Mouse (Mus musculus): ENCODE results near the gene Psph. TPM values are rescaled to one million over a fixed set of nuclear protein-coding genes. Genes with fewer than 3 reads are reported as not detected.

Gene Psph
- total RNA-seq, 2 experiments from 2014 or later: 18.3 to 20.2 TPM

DNA sequence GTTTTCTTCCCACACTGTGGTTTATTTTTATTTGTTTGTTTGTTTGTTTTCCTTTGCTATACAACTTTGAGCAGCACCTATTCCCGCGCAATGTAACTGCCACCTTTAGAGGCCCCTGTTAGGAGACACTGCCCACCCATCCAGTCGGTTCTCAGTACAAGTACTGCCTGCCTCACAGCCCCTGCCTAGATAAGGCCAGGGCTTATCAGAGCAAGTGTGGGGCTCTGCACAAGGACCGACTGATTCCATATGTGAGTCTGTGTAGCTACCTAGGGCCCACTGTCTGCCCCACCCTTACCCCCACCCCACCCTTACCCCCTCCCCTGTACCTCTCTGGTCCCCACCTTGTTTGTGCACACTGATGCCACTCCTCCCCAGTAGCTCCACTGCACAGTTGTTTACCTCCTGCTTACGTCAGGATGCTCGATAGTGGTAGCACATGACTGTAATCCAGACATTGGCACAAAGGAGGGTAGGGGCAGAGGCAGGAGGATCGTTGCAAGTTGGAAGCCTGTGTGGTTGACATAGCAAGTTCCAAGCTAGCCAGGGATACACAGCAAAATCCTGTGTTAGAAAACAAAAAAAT is 44.3 kb downstream of the Psph start:
- intact Hi-C loops (cut with DNase I): no loop called here
- DNase-seq: no peak

DNA sequence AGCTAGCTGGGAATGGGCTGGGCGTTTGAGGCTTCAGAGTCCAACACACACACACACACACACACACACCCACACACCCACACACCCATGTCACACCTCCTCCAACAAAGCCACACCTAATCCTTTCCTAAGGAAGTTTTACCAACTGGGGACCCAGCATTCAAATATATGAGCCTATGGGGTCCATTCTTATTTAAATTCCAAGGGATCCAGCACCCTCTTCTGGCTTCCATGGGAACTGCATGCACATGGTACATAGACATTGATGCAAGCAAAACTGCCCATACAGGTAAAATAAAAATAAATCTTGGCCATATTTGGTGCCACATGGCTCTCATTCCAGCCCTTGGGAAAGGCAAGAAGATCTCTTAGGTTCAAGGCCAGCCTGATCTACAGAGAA is 46.3 kb downstream of the Psph start:
- peak; percentile 29 for DNase-seq
- intact Hi-C loops (cut with DNase I): no loop called here

DNA sequence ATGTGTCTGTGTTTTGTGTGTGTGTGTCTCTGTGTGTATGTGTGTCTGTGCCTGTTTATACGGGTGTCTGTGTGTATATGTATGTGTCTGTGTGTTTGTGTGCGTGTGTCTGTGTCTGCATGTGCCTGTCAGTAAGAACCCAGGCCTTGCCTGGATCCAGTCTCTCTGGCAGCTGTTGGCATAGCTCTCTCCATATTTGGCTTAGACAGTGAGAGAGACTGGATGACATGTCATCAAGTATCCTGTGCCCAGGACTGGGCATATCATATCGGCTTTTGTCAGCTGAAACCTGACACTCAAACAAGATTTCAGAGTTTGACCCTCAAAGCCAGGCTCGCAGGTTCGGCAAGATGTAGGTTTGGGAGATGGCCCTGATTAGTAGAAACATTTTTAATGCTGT is 56.2 kb downstream of the Psph start:
- intact Hi-C loops (cut with DNase I): no loop called here
- no peak for DNase-seq

DNA sequence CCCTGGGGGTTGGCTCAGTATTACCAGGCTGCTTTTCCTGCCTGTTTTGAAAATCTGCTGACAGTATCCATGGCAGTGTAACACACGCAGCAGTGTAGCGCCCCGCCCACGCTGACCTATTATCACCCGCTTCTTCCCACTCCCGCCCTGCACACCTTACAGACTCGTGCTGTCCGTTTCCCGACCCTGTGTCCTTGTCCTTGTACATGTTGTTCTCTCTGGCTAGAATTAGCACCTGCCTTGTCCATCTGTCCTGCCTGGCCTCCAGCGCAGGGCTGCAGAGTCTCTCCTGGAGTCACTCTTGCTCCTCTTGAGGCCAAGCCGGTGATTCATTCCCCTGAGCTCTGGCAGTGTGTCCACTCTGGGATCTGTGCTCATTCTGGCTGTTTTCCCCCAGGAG is 56.9 kb downstream of the Psph start:
- intact Hi-C loops (cut with DNase I): no loop called here
- no peak for DNase-seq

DNA sequence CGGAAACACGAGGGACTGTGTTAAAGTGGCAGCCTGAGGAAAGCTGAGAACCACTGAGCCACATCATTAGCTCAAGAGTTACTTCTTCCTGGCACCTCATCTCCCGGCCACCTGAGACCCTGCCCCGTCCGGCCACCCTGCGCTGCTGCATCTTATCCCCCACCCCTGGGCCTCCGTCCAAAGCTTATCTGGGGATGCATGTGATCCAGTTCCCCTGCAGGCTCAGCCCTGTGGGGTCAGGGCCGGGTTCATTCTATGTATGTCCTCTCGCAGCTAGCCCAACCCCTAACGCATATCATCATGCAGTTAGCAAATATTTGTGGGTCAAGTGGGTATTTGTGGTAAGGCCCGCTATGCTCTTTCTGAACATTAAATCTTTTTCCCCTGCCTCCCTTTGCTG is 58.0 kb downstream of the Psph start:
- intact Hi-C loops (cut with DNase I): no loop called here
- peak; percentile 45 for DNase-seq

DNA sequence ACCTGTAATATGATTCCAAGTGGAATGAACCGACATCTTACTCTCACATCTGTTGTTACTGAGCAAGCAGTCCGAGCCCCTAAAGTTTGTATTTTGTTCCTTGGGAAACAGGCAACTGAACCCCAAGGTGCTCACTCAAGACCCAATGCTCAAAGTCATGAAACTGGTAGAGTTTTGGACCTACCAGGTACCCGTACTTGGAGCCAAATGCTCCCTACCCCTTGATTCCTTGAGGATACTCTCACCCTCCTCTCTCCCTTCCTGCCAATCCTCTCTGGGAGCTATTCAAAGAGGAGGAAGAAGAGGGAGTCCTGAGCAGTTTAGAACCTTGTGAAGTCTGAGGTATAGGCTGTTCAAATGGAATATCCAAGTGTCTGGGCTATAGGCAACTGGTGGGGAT is 60.5 kb downstream of the Psph start:
- intact Hi-C loops (cut with DNase I): no loop called here
- DNase-seq: no peak

DNA sequence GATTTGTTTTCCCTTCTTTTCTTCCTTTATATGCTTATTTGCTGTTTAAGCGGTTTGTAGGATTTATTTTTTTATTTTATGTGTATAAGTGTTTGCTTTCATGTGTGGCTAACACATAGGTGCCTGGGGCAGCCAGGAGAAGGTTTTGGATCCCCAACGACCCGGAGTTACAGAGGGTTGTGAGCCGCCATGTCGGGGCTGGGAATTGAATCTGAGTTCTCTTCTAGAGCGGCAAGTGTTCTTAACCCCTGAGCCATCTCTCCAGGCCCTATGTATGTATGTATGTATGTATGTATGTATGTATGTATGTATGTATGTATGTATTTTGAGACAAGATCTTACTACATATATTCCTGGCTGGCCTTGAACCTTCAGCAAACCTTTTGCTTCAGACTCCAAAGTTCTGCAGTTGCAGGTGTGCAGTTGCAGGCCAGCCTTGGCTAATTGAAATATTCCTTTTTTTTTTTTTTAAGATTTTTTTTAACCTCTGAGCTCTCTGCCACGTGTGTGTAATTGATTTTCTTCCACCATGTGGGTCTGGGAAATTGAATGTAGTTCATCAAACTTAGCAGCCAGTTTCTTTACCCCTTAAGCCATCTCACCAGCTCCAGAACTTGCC is 61.4 kb downstream of the Psph start:
- intact Hi-C loops (cut with DNase I): no loop called here
- no peak for DNase-seq

DNA sequence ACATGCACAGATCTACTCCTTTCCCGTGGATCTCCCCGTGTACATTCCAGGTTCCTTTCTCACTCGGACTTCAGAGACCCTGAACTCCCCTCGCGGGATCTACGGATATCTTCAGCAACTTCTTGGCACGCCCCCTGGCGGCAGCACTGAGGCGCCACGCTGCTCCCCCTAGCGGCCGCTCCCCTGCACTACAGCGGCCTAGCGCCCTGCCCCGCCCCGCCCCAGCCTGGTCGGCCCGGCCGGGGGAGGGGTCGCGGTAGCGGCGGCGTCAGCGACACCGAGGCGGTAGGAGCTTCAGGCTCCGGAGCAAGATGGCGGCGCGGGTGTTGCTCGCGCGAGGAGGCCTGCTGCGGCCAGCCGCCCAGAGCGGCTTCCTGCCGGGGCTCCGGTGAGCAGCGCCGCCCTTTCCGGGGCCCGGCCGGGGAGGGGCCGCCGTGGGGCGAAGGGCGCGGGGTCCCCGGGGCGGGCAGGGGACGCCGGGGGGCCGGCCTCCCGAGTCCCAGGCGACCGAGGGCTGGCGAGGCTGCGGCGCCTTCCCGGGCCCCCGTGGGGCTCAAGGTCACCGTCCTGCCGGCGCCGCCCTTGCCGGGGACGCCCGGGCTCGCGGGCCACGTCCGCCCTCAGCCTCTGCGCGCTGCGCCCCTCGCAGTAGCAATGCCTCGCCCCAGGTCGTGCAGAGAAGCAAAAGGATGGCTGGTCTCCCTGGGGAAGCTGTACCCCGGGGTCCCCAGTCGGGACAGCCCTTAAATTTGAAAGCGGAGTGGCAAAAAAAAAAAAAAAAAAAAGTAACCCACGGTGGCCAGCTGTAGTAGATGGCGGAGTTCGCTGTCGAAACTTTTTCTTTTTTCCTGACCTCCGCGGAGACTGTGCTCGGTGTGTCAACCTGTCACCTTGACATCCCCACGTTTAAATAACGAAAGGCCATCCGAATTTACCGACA is 62.1 kb downstream of the Psph start, which contains the start of gene Nipsnap2:
Gene Nipsnap2 (plus strand): TSS at position 230 of the 940 bp plus-strand sequence.
- intact Hi-C loops (cut with DNase I): loop anchor here (5.0 kb wide), 2 partner anchors 113 to 663 kb away; no protein-coding TSS in a partner anchor
- DNase-seq: peak; percentile 92

DNA sequence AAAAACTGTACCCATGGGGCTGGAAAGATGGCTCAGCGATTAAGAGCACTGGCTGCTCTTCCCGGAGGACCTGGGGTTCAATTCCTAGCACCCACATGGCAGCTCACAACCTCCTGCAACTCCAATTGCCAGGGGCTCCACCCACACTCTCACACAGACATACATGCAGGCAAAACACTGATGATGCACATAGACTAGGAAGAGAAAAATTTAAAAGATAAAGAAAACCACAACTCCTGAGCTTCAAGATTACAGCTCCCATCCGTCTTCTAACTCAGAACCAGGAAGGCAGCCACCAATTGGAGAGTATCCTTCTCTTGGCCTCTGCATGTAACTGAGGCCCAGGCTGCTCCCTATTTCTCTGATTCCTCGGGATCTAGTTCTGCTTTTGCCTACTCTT is 63.0 kb downstream of the Psph start:
- no peak for DNase-seq
- intact Hi-C loops (cut with DNase I): loop anchor here (5.0 kb wide), 2 partner anchors 112 to 662 kb away; no protein-coding TSS in a partner anchor

DNA sequence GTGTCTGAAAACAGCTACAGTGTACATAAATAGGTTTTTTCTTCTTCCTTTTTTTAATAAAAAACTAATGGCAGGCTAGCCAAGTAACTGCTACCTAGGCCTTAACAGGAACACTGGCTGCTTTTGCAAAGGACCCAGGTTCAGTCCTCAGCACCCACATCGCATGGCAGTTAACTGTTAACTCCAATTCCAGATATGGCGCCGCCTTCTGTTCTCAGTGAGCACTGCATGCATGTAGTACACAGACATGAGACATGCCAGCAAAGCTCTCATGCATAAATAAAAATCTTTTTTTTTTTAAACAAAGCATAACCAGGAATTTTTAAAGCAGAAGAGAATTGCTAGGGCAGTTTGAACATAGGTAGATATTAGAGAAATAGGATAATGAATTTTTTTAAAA is 67.1 kb downstream of the Psph start:
- DNase-seq: no peak
- intact Hi-C loops (cut with DNase I): loop anchor here (5.0 kb wide), 2 partner anchors 108 to 658 kb away; no protein-coding TSS in a partner anchor

DNA sequence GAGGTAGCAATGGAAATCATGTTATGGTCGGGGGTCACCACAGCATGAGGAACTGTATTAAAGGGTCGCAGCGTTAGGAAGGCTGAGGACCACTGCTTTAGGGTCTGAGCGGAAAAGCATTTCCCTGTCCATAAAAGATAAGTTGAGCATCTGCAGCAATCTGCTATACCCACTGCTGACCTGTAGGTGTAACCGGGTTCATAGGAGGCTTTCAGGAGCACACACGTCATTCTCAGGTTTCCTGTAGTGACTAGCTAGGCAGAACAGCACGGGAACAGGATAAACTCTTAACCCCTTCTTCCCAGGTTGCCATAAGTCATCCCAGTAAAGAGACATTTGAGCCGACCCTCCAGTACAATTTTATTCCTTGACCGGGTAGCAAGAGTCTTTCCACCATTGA is 70.2 kb downstream of the Psph start:
- intact Hi-C loops (cut with DNase I): no loop called here
- DNase-seq: no peak

Other genes starting within 250 kb of the Psph start
- gene Mmp17, start 203.3 kb downstream of the Psph start, total RNA-seq (2021): 10 to 100 TPM; 39.5 to 47.2 TPM
- gene Zfp11, start 117.3 kb downstream of the Psph start, total RNA-seq (2021): 1 to 10 TPM; 8.2 to 8.6 TPM
- gene Sept14, start 78.9 kb downstream of the Psph start, total RNA-seq (2021): not detected
- 10 to 100 TPM; 73.9 to 74.6 TPM for gene Mrps17, start 72.0 kb downstream of the Psph start, total RNA-seq (2021)
- 10 to 100 TPM; 55.2 to 59.7 TPM for gene Nipsnap2, start 62.4 kb downstream of the Psph start, total RNA-seq (2021)
- 10 to 100 TPM; 19.7 to 20.9 TPM for gene Sumf2, start 59.5 kb upstream of the Psph start, total RNA-seq (2021)
- gene Chchd2, start 100.0 kb upstream of the Psph start, total RNA-seq (2021): 100 to 1,000 TPM; 310 to 317 TPM
- gene Zbed5, start 108.3 kb upstream of the Psph start, total RNA-seq (2021): 10 to 100 TPM in 1 of 2 experiments, 1 to 10 TPM in 1; 9.5 to 10.8 TPM
- 1 to 10 TPM; 2.5 to 3.4 TPM for gene Phkg1, start 111.1 kb upstream of the Psph start, total RNA-seq (2021)
- gene Nupr1l, start 121.1 kb upstream of the Psph start, total RNA-seq (2021): 1 to 10 TPM; 2.4 to 3.6 TPM
- 10 to 100 TPM; 53.8 to 55.3 TPM for gene Vkorc1l1, start 154.5 kb upstream of the Psph start, total RNA-seq (2021)
- 10 to 100 TPM; 12.2 to 12.8 TPM for gene Gusb, start 215.6 kb upstream of the Psph start, total RNA-seq (2021)
- gene Asl, start 241.8 kb upstream of the Psph start, total RNA-seq (2021): 10 to 100 TPM; 31.0 to 34.9 TPM
- 10 to 100 TPM; 44.4 to 49.5 TPM for gene Crcp, start 241.8 kb upstream of the Psph start, total RNA-seq (2021)

Data from left cerebral cortex, postnatal 4 days (tissue).